Mouse (Mus musculus): ENCODE data around the gene Sap30bp.

GRCm38 (mm10) chr11:115971016-115971415 lies 37.9 kb downstream of the Sap30bp start:
- TF ChIP-seq CTCF (IDR thresholded peaks at IDR 0.05; ENCODE audit: borderline replicate concordance, extremely low read depth, insufficient read depth, insufficient read length) (no peak), POLR2A (IDR thresholded peaks at IDR 0.05; ENCODE audit: borderline replicate concordance, extremely low read depth, insufficient read depth, insufficient read length, poor library complexity, severe bottlenecking) (no peak)
